Mouse (Mus musculus) heart, postnatal 36 days (tissue): ENCODE measurements around the gene Daxx. TPM values are rescaled to one million over a fixed set of nuclear protein-coding genes. Genes with fewer than 3 reads are reported as not detected.
"Not testable (repeated sequence)": the region's sequence is repeated elsewhere in the genome, so short reads cannot be mapped to it uniquely, and the experiment has no call there.

Experiments
- DNase-seq, 2 experiments: peaks; one replicate each; pipeline ENCODE4 v3.0.0; 2021 to 2022
- intact Hi-C: fragments of 180-260 bp; cut with DNase I; formaldehyde crosslinking; loops from one replicate; pipeline ENCODE4 v1.15.1; 2025
- total RNA-seq, 2 experiments: library from RNA; stranded (reverse); gene quantifications; 2 replicates each; pipeline ENCODE4 v1.2.3; 2021

Gene Daxx
- total RNA-seq: 10 to 100 TPM; 15.7 to 18.0 TPM

GRCm38 (mm10) chr17:33909077-33909868 lies at the start of gene Daxx:
Daxx (plus strand) TSS chr17:33909414.
- DNase-seq: peak; percentile 99 to 100
- intact Hi-C loops: no loop called here

DNA sequence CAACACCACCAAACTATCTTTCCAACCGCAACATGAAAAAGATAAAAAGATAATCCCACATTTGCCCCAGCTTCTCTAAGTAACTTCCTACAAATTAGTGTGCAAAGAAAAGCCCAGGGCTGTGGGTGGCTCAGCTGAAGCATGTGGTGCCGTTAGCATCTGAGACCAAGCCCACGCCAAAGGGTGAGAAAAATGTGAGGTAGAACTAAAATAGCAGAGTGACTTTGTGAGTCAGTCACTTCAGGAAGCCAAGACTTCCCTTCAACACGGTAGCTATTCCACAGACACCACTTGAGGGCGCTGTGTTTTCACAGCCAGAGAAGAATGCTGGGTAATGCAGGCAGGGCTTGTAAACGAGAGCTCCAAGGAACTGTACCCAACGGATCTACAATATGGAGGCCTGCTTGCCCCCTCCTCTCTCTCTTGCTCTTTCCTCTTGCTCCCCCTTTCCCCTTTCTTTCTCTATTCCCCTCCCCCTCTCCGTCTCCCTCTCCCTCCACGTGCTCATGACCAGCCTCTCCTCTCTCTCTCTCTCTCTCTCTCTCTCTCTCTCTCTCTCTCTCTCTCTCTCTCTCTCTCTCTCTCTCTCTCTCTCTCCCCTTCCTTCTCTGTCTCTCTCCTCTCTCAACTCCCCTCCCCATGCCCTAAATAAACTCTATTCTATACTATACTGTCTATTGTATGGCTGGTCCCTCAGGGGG lies 43.7 kb upstream of the Daxx start:
- DNase-seq: peak; percentile 13 to 37
- intact Hi-C loops: no loop called here

GRCm38 (mm10) chr17:33873537-33873936 lies 35.7 kb upstream of the Daxx start, which contains the start of gene Gm7029:
Gm7029 (plus strand) TSS chr17:33873837.
- DNase-seq, intact Hi-C loops: not testable (repeated sequence)

DNA sequence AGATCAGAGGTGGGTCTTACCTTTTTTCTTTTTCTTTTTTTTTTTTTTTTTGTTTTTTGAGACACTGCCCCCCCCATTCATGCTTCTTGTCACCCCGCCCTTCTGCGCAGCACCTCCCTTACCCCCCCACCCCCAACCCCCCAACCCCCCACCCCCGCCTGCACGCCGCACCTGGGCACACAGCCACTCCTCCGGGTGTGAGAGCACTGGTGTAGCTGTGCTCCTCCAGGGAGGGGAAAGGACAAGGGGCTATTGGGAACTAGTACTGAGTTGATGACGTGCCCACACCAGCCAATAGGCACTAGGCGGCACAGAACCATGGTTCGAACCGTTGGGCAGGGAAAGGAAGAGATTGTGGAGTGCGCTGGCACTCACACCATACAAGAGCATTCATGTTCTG lies 34.8 kb upstream of the Daxx start:
- DNase-seq: peak in 1 of 2 experiments; percentile 12
- intact Hi-C loops: no loop called here

- intact Hi-C loops, DNase-seq: not testable (repeated sequence)
Observed at GRCm38 (mm10) chr17:33875797-33876196, 33.4 kb upstream of the Daxx start.

DNA sequence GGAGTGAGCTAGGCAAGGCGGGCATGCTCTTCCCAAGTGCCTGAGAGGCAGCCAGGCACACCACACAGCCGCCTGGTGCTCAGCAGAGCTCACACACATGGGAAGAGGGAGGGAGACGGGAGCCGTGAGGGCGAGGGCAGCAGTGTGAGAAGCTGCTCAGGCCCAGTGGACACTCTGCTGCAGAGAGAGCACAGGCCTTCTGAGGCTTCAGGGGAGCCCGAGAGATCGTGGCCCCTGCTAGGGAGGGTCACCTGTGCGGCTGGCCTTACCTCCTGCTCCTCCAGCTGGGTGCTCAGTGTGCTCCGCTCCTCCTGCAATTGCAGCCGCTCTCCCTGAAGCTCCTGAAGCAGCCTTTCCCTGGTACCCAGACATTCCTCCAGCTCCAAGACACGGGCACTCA lies 24.9 kb upstream of the Daxx start:
- intact Hi-C loops, DNase-seq: not testable (repeated sequence)

- DNase-seq, intact Hi-C loops: not testable (repeated sequence)
Observed at GRCm38 (mm10) chr17:33887802-33888201, 21.4 kb upstream of the Daxx start.

GRCm38 (mm10) chr17:33888230-33888629 lies 21.0 kb upstream of the Daxx start:
- DNase-seq, intact Hi-C loops: not testable (repeated sequence)

- intact Hi-C loops: loop anchor here (2.0 to 5.0 kb wide), 2 partner anchors 37 to 45 kb away; partner anchors contain the start of gene Rgl2
- not testable (repeated sequence) for DNase-seq
Observed at GRCm38 (mm10) chr17:33889941-33890532, 19.2 kb upstream of the Daxx start.

DNA sequence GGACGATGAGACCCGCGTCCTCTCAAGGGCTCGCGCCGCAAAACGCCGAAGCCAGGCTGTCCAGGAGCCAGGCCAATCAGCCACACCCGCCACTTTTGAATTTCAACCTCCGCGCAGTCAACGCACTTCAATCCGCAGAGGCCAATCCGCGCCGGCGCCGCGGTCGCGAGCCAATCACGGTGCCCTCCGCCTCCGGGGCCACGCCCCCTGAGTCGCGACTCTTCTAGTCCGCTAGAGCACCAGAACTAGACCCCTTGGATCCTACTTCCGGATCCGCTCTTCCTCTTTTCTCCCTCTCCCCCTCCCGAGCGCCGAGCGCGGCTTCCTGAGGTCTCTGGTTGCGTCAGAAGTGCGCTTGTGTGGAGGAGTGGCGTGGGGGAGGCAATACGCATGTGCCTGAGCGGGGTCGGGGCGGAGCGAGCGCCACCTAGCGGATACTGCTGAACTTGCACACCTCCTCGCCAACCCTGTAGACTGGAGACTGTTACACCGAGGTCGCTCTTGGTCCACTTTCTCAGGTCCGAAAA lies 18.6 kb upstream of the Daxx start, which contains the start of gene Kifc1:
Gene Kifc1, minus strand, starts transcription at position 129 of the 527 bp plus-strand sequence.
- intact Hi-C loops: loop anchor here (2.0 to 5.0 kb wide), 2 partner anchors 37 to 46 kb away; partner anchors contain the start of gene Rgl2
- peak; percentile 99 for DNase-seq

- DNase-seq: no peak
- intact Hi-C loops: loop anchor here (2.0 to 5.0 kb wide), 2 partner anchors 36 to 47 kb away; partner anchors contain the start of gene Rgl2
Observed at GRCm38 (mm10) chr17:33891357-33891756, 17.9 kb upstream of the Daxx start.

DNA sequence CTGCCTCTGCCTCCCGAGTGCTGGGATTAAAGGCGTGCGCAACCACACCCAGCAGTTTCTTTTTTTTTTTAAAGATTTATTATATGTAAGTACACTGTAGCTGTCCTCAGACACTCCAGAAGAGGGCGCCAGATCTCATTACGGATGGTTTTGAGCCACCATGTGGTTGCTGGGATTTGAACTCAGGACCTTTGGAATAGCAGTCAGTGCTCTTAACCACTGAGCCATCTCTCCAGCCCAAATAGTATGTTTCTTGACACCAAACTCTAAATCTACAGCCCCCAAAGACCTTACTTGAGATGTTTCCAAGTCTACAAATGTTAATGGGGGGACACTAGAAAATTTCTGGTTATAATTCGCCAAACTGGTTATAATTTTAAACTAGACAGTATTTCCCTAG lies 17.3 kb upstream of the Daxx start:
- not testable (repeated sequence) for DNase-seq
- intact Hi-C loops: loop anchor here (2.0 to 5.0 kb wide), 2 partner anchors 35 to 47 kb away; partner anchors contain the start of gene Rgl2

GRCm38 (mm10) chr17:33892429-33892828 lies 16.8 kb upstream of the Daxx start:
- intact Hi-C loops: loop anchor here (5.0 kb wide), 1 partner anchor 35 kb away; the partner anchor contains the start of gene Rgl2
- no peak for DNase-seq

DNA sequence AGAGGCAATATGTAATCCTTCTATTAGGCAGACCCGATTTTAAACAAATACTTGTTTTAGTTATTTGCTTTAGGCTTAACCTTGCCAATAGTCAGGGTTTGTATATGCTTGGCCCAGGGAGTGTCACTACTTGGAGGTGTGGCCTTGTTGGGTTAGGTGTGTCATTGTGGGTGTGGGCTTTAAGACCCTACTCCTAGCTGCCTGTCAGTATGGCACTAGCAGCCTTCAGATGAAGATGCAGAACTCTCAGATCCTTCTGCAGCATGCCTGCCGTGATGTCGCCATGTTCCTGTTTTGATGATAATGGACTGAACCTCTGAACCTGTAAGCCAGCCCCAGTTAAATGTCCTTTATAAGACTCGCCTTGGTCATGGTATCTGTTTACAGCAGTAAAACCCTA lies 16.2 kb upstream of the Daxx start:
- intact Hi-C loops: loop anchor here (5.0 kb wide), 1 partner anchor 34 kb away; the partner anchor contains the start of gene Rgl2

DNA sequence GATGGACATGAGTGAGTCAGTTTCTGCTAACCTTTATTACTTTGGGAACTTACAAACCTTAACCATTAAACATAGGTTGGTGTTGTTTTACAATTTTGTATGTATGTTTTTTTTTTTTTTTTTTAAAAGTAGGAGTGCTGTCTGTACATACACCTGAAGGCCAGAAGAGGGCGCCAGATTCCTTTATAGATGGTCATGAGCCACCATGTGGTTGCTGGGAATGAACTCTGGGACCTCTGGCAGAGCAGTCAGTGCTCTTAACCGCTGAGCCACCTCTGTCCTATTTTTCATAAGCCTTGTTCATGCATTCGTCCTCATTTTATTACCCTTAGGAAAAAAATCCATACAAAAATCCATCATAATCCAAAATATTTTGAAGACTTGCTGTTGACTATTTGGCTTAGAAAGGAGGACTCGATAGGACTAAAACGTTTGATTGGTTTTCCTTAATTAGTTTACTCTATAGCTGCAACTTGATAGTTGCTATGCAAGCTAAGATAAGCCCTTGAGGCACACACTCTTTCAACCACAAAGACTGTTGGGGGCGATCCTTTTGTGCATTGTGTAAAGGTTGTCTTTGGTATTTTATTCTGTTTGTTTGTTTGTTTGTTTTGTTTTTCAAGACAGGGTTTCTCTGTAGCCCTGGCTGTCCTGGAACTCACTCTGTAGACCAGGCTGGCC lies 12.0 kb upstream of the Daxx start:
- peak in 1 of 2 experiments; percentile 45 for DNase-seq
- intact Hi-C loops: no loop called here

More for the DNA sequence above, 16.2 kb upstream of the Daxx start:
- DNase-seq: not testable (repeated sequence)

- DNase-seq, intact Hi-C loops: not testable (repeated sequence)
Observed at GRCm38 (mm10) chr17:33898193-33898592, 11.0 kb upstream of the Daxx start.

DNA sequence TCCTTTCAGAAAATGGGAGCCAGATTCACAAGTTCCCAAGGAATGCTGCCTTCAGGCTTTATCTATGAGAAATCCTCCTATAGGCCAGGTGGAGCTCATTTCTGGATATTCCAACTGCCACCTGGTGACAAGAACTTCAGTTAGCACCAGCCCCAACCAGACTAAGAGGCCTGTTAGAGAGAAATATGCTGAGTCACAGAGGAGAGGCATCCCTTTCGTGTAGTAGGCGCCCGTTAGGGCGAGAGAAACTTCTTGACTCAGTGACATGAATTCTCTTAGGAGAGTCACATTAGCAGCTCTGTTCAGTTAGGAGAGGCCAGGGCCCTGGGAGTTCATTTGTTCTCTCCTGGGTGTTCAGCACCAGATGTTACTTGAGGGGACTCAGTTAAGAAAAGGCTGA lies 9.6 kb upstream of the Daxx start:
- intact Hi-C loops: no loop called here
- no peak for DNase-seq

DNA sequence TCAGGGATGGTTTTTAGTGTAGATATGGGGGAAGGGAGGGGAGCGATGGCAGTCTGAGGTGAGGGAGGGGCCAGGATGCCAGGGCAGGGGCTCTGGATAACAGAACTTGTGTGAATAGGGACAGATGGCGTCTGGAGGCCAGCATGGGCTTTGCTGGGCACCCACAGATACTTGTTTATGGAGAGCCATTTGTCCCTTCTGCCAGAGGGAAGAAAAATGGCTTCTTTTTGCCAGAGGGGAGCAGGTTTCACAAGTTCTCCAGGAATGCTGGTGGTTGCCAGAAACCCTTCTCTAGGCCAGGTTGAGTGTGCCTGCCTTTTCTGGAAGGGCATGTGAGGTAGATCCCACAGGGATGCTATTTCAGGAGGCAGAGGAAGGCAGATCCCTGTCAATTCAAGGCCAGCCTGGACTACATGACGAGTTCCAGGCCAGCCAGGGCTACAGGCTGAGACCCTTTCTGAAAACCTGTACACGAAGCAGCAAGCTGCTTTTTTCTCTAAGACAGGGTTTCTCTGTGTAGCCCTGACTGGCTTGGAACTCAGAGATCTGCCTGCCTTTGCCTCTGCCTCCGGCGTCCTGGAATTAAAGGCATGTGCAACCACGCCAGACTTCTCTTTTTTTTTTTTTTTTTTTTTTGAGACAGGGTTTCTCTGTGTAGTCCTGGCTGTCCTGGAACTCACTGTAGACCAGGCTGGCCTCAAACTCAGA lies 8.8 kb upstream of the Daxx start:
- no peak for DNase-seq
- intact Hi-C loops: no loop called here

- DNase-seq: no peak
- intact Hi-C loops: no loop called here
Observed at GRCm38 (mm10) chr17:33900989-33901314, 8.3 kb upstream of the Daxx start.
